Mouse (Mus musculus) intestine, embryonic 14.5 days (tissue): ENCODE results near the gene Clstn1. TPM values are rescaled to one million over a fixed set of nuclear protein-coding genes. Genes with fewer than 3 reads are reported as not detected.

Source experiments
- ATAC-seq: fragments of 200-750 bp; cut with Nextera tagmentation; replicated peaks from 2 replicates; pipeline ENCODE4 v1.8.0; 2017; ENCODE audit warnings: low read depth, moderate number of reproducible peaks, moderate TSS enrichment, moderate library complexity; ENCODE audit not compliant: low FRiP score, low TSS enrichment
- DNase-seq: peaks from one replicate; pipeline ENCODE4 v3.0.0-alpha.2; 2018; ENCODE audit warnings: low spot score
- H3K27ac ChIP-seq: fragments of 300-500 bp; sonication (generic); 2 replicates; pipeline ENCODE4 v1.5.1; 2014; ENCODE audit warnings: low read depth, mild to moderate bottlenecking, control low read depth
- H3K27me3 ChIP-seq: fragments of 300-500 bp; sonication (generic); replicated peaks from 2 replicates; pipeline ENCODE4 v1.6.1; 2014; ENCODE audit warnings: low read length, control low read depth; ENCODE audit not compliant: control insufficient read depth, insufficient read depth
- H3K36me3 ChIP-seq: fragments of 300-500 bp; sonication (generic); 2 replicates; pipeline ENCODE4 v1.6.1; 2014; ENCODE audit warnings: low read length, control low read depth; ENCODE audit not compliant: control insufficient read depth, insufficient read depth
- H3K4me1 ChIP-seq: fragments of 300-500 bp; sonication (generic); replicated peaks from 2 replicates; pipeline ENCODE4 v1.6.1; 2014; ENCODE audit warnings: low read length, control low read depth, mixed read lengths; ENCODE audit not compliant: control insufficient read depth, insufficient read depth
- H3K4me2 ChIP-seq: fragments of 300-500 bp; sonication (generic); 2 replicates; pipeline ENCODE4 v1.6.1; 2014; ENCODE audit warnings: low read length
- H3K4me3 ChIP-seq: fragments of 300-500 bp; sonication (generic); 2 replicates; pipeline ENCODE4 v1.5.1; 2014; ENCODE audit warnings: low read depth, low read length, control low read depth, mixed read lengths
- H3K9ac ChIP-seq: fragments of 300-500 bp; sonication (generic); 2 replicates; pipeline ENCODE4 v1.6.1; 2014; ENCODE audit warnings: mild to moderate bottlenecking, low read length
- H3K9me3 ChIP-seq: fragments of 300-500 bp; sonication (generic); 2 replicates; pipeline ENCODE4 v1.6.1; 2016; ENCODE audit warnings: low read length, control low read depth; ENCODE audit not compliant: control insufficient read depth
- WGBS: fragments of 180-500 bp; shearing (Covaris S2); extraction: QIAGEN DNeasy Blood & Tissue Kit; methylation state at CpG from one replicate; pipeline ENCODE4 v1.1.7; 2014; 5-methylcytosine and 5-hydroxymethylcytosine counted together
- polyA plus RNA-seq: library from polyadenylated mRNA; unstranded; fragments of >200 nt; fragmentation: Nextera tagmentation; extraction: Ambion mirVana; gene quantifications from 2 replicates; pipeline ENCODE4 v1.2.1, GENCODE M21; 2014

Gene Clstn1
- polyA plus RNA-seq = 20.5 and 30.8 TPM in 2 replicates

GRCm38 (mm10) chr4:149586044-149586782 lies at the start of gene Clstn1:
TSS of gene Clstn1 (plus strand) at chr4:149586468.
- WGBS = under 1% methylated on average over 64 of the region's 103 CpGs
- peaks cover 37% of the 10 kb centered on the region for H3K27me3 ChIP-seq
- DNase-seq = peak; percentile 86

GRCm38 (mm10) chr4:149539441-149539840 lies 46.8 kb upstream of the Clstn1 start:
- H3K4me2 ChIP-seq = no peak overlapping the region
- H3K9ac ChIP-seq = no peak overlapping the region
- no peaks in the 10 kb centered on the region for H3K9me3 ChIP-seq
- 0 out of 2 replicates have a peak, but pooled peaks cover 5% of the 10 kb centered on the region for H3K36me3 ChIP-seq
- WGBS = 67% methylated on average over 8 of the region's 8 CpGs
- ATAC-seq (peak; percentile 50; the same call in 1 of the 2 replicates), DNase-seq (no peak)
- H3K4me3 ChIP-seq = no peak overlapping the region
- H3K4me1 ChIP-seq = no peaks in the 10 kb centered on the region
- H3K27ac ChIP-seq = no peak overlapping the region
- H3K27me3 ChIP-seq = no peaks in the 10 kb centered on the region

More at GRCm38 (mm10) chr4:149586044-149586782, at the start of gene Clstn1:
- Histone ChIP-seq H3K4me3 (peak within 1 kb of the TSS; percentile 85), H3K4me1 (peaks cover 9% of the 10 kb centered on the region; the same call in 1 of the 2 replicates), H3K9ac (peak within 1 kb of the TSS; percentile 78), H3K9me3 (no peaks in the 10 kb centered on the region), H3K27ac (no peak within 1 kb of the TSS), H3K4me2 (peak within 1 kb of the TSS; percentile 99), H3K36me3 (no peaks in the 10 kb centered on the region)
- peak; percentile 75 for ATAC-seq

DNA sequence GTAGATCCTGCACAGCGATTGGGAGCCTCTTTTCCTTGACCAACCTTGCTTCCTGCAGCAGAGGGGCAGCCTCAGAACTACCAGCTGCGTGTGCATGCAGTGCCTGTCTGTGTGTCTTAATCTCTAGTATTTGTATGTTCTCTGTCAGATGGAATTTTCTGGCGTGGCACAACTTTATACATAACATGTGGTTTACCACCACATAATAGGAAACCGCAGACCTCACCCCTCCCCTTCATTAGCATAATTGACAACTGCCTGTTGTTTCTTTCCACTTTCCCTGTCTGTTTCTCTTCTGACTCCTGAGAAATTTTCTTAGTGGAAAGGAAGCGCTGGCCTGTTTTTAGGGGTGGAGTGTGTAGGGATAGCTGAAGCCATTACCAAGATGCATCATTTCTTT lies 44.3 kb upstream of the Clstn1 start:
- H3K36me3 ChIP-seq = peaks cover 19% of the 10 kb centered on the region
- ATAC-seq (no peak), DNase-seq (no peak)
- no peaks in the 10 kb centered on the region for H3K9me3 ChIP-seq
- WGBS = 68% methylated on average over 5 of the region's 5 CpGs
- H3K27me3 ChIP-seq = no peaks in the 10 kb centered on the region
- no peak overlapping the region for H3K4me3 ChIP-seq
- H3K4me2 ChIP-seq = no peak overlapping the region
- no peaks in the 10 kb centered on the region for H3K4me1 ChIP-seq
- no peak overlapping the region for H3K9ac ChIP-seq
- no peak overlapping the region for H3K27ac ChIP-seq

DNA sequence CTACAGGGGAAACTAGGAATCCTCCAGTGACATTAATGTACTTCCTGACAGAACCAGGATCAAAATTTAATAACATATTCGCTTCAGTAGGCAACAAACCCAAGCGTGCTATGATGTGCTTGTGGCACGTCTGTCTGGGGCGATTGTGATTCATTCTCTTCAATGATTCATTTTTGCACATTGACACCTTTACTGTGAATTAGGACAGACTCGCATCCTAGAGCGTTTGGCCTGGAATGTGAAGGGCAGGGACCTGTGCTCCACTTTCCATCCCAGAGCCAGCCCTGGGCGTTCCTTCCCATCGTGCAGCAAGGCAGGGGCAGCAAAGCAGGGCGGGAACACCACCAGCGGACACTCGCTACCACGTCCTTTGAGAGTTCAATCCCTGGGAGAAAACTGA lies 43.8 kb upstream of the Clstn1 start:
- DNase-seq (no peak), ATAC-seq (no peak)
- Histone ChIP-seq H3K4me3 (no peak overlapping the region), H3K27ac (no peak overlapping the region), H3K36me3 (peaks cover 19% of the 10 kb centered on the region), H3K9me3 (no peaks in the 10 kb centered on the region), H3K9ac (no peak overlapping the region), H3K4me2 (no peak overlapping the region), H3K4me1 (no peaks in the 10 kb centered on the region), H3K27me3 (no peaks in the 10 kb centered on the region)
- 82% methylated on average over 12 of the region's 12 CpGs for WGBS

DNA sequence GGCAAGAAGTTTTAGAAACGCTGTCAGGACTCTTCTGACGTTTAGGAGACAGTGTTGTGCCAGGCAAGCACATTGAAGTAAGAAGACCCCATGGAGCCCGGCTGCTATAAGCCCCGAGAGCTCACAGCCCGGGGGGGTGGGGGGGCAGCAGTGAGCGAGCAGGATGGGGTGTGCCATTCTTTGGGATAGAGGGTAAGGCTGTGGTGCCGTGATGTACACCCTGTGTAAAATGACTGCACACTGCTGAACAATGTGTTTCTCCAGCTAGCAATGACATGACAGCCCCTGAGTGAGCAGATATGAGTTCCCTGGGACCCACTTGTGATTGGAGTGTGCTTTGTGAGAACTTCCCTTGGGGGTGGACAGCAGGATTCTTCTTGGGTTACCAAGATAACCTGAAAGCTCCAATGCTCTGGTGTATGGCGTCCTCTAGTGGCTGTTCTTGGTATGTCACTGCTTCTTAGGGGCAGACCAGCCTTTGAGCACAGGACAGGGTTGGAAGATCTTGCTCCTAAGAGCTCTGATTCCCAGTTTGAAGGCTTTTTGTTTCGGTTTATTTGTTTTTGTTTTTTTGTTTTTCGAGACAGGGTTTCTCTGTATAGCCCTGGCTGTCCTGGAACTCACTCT lies 43.2 kb upstream of the Clstn1 start:
- Histone ChIP-seq H3K4me3 (no peak overlapping the region), H3K27ac (no peak overlapping the region), H3K36me3 (peaks cover 19% of the 10 kb centered on the region), H3K4me1 (no peaks in the 10 kb centered on the region), H3K4me2 (no peak overlapping the region), H3K27me3 (no peaks in the 10 kb centered on the region), H3K9me3 (no peaks in the 10 kb centered on the region), H3K9ac (no peak overlapping the region)
- WGBS = 58% methylated on average over 10 of the region's 10 CpGs
- DNase-seq (peak; percentile 96), ATAC-seq (peak; percentile 20; the same call in 1 of the 2 replicates)

DNA sequence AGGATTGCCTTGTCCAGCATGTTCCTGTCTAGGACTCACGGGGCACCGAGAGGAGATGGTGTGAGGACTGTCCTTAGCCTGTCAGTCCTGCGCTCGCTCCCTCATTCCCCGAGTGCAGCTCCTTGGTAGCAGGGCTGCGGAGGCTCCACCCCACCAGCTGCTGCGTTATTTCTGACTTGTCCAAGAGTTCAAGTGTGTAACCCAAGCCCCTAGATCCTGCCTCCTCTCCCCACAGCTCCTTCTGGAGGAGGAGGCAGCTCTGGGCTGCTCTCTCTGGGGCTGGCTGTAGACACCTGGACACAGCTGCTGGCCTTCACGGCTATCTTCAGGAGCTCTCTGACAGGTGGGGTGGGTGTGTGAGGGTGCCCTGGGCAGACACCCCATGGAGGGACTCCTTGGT lies 41.4 kb upstream of the Clstn1 start:
- no peak for DNase-seq
- no peak for ATAC-seq
- Histone ChIP-seq H3K27ac (no peak overlapping the region), H3K27me3 (no peaks in the 10 kb centered on the region), H3K36me3 (peaks cover 19% of the 10 kb centered on the region), H3K4me1 (no peaks in the 10 kb centered on the region), H3K9me3 (no peaks in the 10 kb centered on the region), H3K9ac (no peak overlapping the region), H3K4me2 (no peak overlapping the region), H3K4me3 (no peak overlapping the region)
- 80% methylated on average over 8 of the region's 8 CpGs for WGBS

- WGBS = 86% methylated on average over 9 of the region's 9 CpGs
- no peaks in the 10 kb centered on the region for H3K27me3 ChIP-seq
- H3K4me1 ChIP-seq = no peaks in the 10 kb centered on the region
- peaks cover 19% of the 10 kb centered on the region for H3K36me3 ChIP-seq
- H3K9ac ChIP-seq = no peak overlapping the region
- ATAC-seq (no peak), DNase-seq (no peak)
- H3K9me3 ChIP-seq = no peaks in the 10 kb centered on the region
- no peak overlapping the region for H3K27ac ChIP-seq
- no peak overlapping the region for H3K4me2 ChIP-seq
- H3K4me3 ChIP-seq = no peak overlapping the region
Observed at GRCm38 (mm10) chr4:149546797-149547444, 39.3 kb upstream of the Clstn1 start.

GRCm38 (mm10) chr4:149547523-149547922 lies 38.7 kb upstream of the Clstn1 start:
- DNase-seq (no peak), ATAC-seq (no peak)
- Histone ChIP-seq H3K36me3 (peaks cover 15% of the 10 kb centered on the region), H3K4me3 (no peak overlapping the region), H3K4me1 (no peaks in the 10 kb centered on the region), H3K9ac (no peak overlapping the region), H3K27ac (no peak overlapping the region), H3K27me3 (no peaks in the 10 kb centered on the region), H3K9me3 (no peaks in the 10 kb centered on the region), H3K4me2 (no peak overlapping the region)
- WGBS = 76% methylated on average over 5 of the region's 6 CpGs
